Mouse (Mus musculus) heart, postnatal 25 days (tissue): ENCODE measurements at regions not wholly inside any gene's neighbourhood (a gene's known extent, or its start where the extent isn't known, plus 50 kb on each side); places are given as distances from the start of the nearest gene placed in this dataset.
"Not testable (repeated sequence)": the region's sequence is repeated elsewhere in the genome, so short reads cannot be mapped to it uniquely, and the experiment has no call there.

Experiments
- DNase-seq: peaks from one replicate; pipeline ENCODE4 v3.0.0; 2022; ENCODE audit warnings: low spot score
- intact Hi-C: fragments of 180-260 bp; cut with DNase I; formaldehyde crosslinking; loops from one replicate; pipeline ENCODE4 v1.15.1; 2025

GRCm38 (mm10) chr3:98968811-98969210 is 75.8 kb upstream of the Hao2 start:
- DNase-seq: no peak
- intact Hi-C loops: no loop called here

- DNase-seq: no peak
- intact Hi-C loops: loop anchor here (2.0 kb wide), 1 partner anchor 81 kb away; no protein-coding TSS in a partner anchor
These were observed 82.7 kb upstream of the Hao2 start for GRCm38 (mm10) chr3:98975777-98976176.

GRCm38 (mm10) chr3:98982787-98983186 is 89.7 kb upstream of the Hao2 start:
- intact Hi-C loops: no loop called here
- no peak for DNase-seq

DNA sequence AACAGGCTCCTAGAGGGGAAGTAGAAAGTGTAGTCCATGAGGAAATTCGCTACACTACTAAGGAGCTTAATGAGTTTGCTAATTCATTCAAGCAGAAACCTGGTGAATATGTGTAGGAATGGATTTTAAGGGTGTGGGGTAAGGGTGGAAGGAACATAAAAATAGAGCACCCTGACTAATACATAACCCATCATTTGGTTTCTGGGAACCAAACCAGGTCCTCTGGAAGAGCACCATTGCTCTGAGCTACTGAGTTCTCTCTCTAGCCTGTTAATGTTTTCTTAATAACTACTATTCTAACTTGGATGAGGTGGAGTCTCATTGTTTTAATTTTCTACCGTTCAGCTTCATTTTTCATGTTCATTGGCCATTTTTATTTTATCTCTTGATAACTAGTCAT is 94.2 kb upstream of the Hao2 start:
- DNase-seq, intact Hi-C loops: not testable (repeated sequence)

DNA sequence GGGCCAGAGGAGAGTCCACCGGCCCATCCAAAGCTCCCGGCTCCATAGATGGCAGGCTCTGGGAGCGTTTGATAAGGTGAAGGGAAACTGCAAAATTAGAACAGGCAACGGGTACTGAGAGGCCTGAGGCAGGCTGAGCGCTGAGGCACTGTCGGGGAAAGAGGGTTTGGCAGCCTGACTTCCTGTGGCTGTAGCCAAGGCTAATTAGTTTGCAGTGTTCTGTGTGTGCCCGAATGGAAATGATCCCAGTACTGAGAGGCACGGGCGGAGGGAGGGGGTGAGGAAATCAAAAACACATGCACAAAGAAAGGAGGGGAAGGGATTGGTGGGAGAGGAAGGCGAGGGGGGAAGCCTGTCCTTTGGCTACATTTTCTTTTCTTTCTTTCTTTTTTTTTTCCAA is 97.8 kb upstream of the Hao2 start:
- intact Hi-C loops: no loop called here
- no peak for DNase-seq

- intact Hi-C loops: no loop called here
- DNase-seq: no peak
These were observed 98.2 kb upstream of the Hao2 start for GRCm38 (mm10) chr3:98991276-98991675.

GRCm38 (mm10) chr3:98994086-98994485 is 101.0 kb upstream of the Hao2 start:
- DNase-seq: no peak
- intact Hi-C loops: no loop called here

DNA sequence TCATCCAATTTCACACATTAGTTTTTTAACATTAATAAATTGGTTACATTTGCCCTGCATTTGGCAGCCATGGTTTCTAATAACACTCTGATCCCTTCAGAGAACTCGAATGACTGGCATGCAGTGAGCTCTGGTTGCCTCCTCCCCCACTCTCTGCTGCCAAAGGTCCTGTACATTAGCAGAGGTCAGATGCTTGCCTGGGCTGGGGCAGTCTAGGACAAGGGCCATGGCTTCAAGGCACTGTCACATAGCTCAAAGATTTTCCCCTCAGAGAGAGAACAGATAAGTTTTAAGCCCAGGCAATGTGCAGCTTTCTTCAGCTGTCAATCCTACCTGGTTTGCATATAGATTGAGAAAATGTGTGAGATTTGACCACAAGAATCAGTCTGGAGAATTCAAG is 110.2 kb upstream of the Wars2 start:
- intact Hi-C loops: no loop called here
- DNase-seq: no peak

DNA sequence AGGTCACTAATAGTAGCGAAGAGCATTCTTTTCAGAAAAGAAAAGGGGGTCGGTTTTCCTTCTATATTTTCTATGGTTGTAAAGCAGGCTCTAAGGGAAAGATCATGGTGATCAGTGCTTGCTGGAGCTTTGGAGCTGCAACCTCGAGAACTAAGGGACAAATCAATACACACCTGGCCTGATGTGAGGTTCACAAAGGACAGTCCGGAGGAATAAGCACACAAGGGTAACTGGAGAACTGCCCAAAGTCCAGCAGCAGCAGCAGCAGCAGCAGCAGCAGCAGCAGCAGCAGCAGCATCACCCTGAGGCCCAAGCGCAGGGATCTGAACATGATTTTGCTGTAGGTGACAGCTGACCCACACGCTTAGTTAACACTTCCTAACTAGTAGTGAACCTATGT is 94.7 kb upstream of the Wars2 start:
- DNase-seq: no peak
- intact Hi-C loops: no loop called here

DNA sequence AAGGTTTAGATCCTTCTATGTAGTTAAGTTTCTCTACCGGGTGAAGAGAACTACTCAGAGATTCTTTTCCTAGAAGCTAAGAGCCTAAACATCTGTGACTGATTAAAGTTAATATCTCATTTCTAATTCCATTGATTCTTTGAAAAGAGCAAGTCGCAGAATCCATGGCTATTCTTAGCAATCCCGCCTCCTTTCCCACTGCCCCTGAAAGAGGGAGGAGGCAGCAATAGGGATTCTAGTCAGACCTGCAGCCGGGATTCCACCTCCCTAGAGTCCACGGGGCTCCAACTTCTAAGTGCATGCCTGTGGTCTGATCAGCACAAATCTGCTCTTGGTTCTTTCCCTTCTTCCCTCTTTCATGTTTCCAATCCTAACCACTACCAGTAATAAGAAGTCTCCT is 93.7 kb upstream of the Wars2 start:
- intact Hi-C loops: no loop called here
- no peak for DNase-seq

DNA sequence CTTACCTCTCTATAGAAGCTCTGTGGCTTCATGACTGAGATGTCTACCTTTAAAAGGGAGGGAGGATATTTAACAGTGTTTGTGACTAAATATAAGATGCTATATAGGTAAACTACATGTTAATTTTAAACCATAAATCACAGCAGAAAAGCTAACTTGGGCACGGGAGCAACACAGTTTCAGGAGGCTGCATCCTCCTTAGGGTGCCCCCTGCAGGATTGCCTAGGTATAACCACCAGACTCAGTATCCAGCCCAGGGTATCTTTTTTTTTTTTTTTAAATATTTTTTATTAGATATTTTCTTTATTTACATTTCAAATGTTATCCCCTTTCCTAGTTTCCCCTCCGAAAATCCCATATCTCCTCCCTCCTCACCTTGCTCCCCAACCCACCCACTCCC is 91.6 kb upstream of the Wars2 start:
- intact Hi-C loops: no loop called here
- DNase-seq: no peak

DNA sequence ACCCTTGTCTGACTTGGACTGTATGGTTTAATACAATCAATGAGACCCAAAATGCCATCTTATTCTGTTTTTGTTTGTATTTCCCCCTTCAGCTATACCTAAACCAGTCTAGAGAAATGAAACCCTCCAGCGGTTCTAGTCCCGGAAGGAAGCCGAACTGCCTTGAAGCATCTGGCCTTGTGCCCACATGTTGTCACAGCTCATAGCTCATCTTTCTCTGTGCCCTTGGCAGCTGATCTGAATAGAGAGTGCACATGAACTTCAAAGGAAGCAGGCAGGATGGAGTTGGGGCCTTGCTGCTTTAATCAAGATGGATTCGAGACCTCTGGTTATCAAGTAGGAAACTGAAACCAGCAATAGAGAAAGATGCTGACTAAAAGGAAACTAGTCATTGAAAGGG is 88.7 kb upstream of the Wars2 start:
- intact Hi-C loops: no loop called here
- no peak for DNase-seq

DNA sequence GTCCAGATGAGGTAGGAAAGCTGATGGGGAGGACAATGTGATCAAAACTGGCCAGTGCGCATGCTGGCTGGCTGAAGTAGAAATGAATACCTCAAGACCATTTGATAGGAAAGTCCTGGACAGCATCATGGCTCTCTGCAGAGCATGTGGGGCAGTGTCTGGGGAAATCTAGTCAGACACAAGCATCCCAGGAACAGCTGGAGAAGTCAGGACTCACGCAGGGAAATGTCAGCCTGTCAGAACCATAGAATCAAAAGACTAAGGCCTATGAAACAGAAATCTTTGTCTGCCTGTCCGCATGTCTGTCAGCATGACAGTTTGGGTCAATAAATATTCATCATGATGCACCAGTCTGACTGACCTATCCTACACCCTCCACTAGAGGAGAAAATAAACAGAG is 73.7 kb upstream of the Wars2 start:
- no peak for DNase-seq
- intact Hi-C loops: no loop called here
